Mouse (Mus musculus): ENCODE measurements around the gene Sp100.
"Not testable (repeated sequence)": the region's sequence is repeated elsewhere in the genome, so short reads cannot be mapped to it uniquely, and the experiment has no call there.

DNA sequence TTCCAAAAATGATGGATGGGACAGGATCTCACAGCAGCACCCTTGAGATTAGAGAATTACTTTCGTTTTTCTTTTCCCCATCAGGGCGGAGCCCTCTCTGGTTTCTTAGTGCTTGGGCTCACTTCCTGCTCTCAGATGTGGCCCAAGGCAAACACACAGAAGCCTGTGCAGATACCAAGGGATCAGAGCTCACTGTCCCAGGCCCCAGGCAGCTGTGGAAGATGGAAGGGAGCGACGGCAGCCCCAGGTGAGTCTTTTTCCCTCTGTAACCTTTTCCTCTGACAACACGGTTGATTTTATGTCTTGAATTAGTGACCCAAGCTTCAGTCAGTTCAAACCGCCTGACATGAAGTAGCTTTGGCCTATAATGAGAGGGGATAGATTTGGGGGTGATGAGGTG, at the start of gene Sp100:
- TF ChIP-seq POLR2A (IDR thresholded peaks at IDR 0.05; ENCODE audit: insufficient read length, low read depth); USF1 (IDR thresholded peaks at IDR 0.05; ENCODE audit: low read depth); CEBPB (IDR thresholded peaks at IDR 0.05; ENCODE audit: insufficient read depth, poor library complexity, severe bottlenecking); E2F4 (IDR thresholded peaks at IDR 0.05; ENCODE audit: insufficient read depth); MYOD1 (IDR thresholded peaks at IDR 0.05; ENCODE audit: control insufficient read depth in 1 of 3, insufficient read length in 2 of 3, low read depth in 2 of 3); POLR2AphosphoS2 (IDR thresholded peaks at IDR 0.05; ENCODE audit: insufficient read length, low read depth); MAX (IDR thresholded peaks at IDR 0.05; ENCODE audit: low read depth); TCF3 (IDR thresholded peaks at IDR 0.05; ENCODE audit: insufficient read length, low read depth); SRF (IDR thresholded peaks at IDR 0.05; ENCODE audit: control insufficient read depth, insufficient read length, low read depth); TCF12 (IDR thresholded peaks at IDR 0.05; ENCODE audit: insufficient read depth, poor library complexity, severe bottlenecking); REST (IDR thresholded peaks at IDR 0.05; ENCODE audit: insufficient read depth, insufficient read length); MYOG (IDR thresholded peaks at IDR 0.05; ENCODE audit: control insufficient read depth in 1 of 3, insufficient read depth in 1 of 3, insufficient read length in 2 of 3, low read depth in 2 of 3): not testable (repeated sequence)
